Mouse (Mus musculus) left cerebral cortex, postnatal 25 days (tissue): ENCODE measurements around the gene Ywhaq. TPM values are rescaled to one million over a fixed set of nuclear protein-coding genes. Genes with fewer than 3 reads are reported as not detected.
A peak's percentile ranks its signal among the peaks of the same experiment; 100 is the strongest.

Experiments used
- DNase-seq, 2 experiments: peaks; one replicate each; pipeline ENCODE4 v3.0.0; 2022; ENCODE audit warnings: low spot score in 2 of 2, mixed read lengths in 1 of 2
- intact Hi-C: fragments of 180-260 bp; cut with DNase I; formaldehyde crosslinking; loops from one replicate; pipeline ENCODE4 v1.15.1; 2025
- total RNA-seq, 2 experiments: library from RNA; stranded (reverse); gene quantifications; 2 replicates each; pipeline ENCODE4 v1.2.3; 2021

Ywhaq gene
- 100 to 1,000 TPM; 445 to 481 TPM for total RNA-seq

DNA sequence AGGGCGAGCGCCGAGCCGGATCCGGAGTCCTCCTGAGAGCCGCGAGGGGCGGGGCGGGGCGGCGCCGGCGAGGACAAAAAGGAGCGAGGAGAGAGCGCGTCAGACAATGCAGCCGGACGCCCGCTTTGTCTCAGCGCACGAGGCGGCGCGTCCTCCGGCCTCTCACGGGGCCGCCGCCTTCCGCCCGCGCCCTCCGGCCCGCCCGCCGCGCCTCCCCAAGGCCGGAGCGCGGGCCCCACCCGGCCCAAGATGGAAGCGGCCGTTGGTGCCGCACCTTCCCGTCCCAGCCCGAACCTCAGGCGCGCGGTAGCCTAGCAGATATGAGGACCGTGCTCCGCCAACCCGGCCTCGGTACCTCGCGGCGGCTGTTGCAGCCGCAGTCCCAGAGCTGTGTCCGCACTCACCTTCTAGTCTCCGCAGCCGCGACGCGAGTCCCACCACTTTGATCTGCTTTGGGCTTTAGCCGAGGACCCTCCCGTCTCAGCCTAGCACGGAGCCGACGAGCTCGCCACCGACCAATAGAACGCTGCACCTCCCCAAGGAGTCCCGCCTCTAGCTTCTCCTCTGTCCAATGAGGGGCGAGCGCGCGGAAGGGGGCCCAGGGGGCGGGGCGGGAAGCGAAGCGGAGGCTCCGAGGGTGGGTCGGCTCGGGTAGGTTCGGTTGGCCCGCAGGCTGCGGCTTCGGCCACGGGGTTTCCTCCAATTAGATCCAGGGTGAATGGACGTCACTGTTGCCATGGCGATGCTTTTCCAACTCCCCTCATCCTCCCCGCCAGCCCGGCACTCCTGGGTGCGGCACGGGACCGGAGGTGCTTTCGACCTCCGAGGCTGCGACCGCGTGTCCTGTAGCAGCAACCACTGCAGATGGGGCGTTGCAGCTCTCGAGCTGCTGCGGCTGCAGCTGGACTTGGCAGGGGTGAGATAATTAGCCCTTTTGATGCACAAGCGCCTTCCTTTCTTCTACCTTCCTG, at the start of gene Ywhaq:
Gene Ywhaq, minus strand, starts transcription at position 538 of the 971 bp plus-strand sequence.
- intact Hi-C loops = loop anchor here (2.0 to 5.0 kb wide), 2 partner anchors 45 to 95 kb away; partner anchors contain the start of gene Adam17
- peak; percentile 98 to 99 for DNase-seq

DNA sequence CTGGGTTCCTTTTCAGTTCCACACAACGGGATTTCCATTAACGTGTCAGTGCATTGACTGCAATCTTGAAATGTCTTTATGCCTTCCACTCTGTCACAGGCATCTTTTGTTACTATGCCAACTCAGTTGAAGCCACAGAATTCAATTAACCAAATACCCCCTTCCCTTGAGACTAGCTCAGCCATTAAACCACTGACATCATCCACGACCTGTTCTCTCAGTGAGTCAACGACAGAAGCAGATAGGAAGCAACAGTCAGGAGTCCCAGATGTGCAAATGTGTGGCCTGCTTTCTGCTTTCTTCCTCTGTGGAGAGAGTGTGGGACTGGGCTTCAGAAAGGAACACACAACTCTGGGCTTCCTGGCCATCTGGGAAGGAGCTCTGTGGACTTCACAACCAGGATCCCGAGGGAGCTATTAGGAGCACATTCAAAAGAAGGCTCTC, 46.0 kb upstream of the Ywhaq start:
- DNase-seq = no peak
- intact Hi-C loops = no loop called here

DNA sequence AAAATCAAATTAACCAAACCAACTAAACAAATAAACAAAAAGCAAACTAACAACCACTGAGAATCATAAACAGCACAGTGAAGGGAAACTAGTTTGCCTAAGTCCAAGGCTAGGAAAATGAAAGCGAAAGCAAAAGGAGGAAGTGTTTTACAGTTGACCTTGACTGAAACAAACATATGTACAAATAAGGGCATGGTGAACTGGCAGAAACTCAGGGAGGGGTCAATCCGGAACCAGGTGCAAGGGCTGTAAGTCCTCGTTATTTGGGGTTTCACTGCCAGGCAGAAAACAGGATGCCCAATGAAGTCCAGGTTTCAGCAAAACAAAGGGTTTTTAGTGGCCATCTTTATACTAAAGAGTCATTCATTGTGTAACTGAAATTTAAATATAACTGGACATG, 45.2 kb upstream of the Ywhaq start:
- intact Hi-C loops = no loop called here
- DNase-seq = no peak

DNA sequence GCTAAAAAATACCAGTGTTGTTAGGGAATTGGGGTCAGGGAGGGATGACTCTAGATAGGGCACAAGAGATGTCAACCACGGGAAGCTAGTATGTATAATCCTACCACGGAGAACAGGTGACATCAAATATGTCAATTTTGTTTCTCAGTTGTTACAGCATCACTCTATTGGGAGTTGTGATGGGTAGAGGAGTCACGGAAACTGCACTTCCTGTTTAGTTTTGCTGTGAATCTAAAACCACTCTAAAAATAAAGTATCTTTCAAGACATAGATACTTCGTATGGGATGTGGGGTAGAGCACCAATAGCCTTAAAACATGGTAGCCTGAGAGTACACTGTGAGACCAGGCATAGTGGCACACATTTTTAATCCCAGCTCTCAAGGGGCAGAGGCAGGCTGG, 42.2 kb upstream of the Ywhaq start:
- intact Hi-C loops = no loop called here

DNA sequence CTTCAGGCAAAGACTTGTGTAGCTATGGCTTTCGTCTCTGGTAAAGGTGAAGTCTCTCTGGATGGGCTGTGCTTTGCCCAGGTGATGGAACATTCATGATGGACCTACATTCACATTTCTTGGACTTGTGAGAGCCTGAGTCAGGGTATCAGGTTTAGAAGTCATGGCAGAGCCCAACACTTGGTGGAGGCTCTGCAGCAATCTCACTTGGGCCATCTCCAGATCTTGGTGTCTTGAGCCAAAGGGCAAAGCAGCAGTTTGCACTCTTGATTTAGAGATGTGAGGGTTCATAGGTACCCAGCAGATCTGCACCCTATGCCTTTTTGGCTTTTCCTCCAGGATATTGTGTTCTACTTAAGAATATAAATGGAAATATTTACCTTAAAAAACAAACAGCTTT, 38.6 kb upstream of the Ywhaq start:
- intact Hi-C loops = no loop called here

More for the DNA sequence above, 42.2 kb upstream of the Ywhaq start:
- no peak for DNase-seq

DNA sequence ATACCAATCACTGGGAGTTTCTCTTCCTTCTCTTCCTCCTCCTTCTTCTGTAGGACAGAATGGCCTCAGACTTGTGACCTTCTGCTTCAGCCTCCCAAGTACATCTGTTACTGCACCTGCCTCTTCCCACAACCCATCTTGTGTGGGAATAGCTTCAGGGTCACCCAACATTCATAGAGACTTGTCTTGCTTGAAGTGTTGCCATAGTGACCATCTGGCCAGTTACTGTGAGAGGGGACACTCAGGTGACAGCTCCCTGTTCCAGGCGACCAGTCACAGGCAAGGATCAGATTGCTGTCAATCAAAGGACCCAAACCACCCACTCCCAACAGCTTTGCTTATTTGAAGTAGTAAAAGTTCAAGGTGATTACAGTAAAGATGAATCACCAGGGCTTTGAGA, 34.3 kb upstream of the Ywhaq start:
- DNase-seq = no peak
- intact Hi-C loops = no loop called here

More for the DNA sequence above, 38.6 kb upstream of the Ywhaq start:
- DNase-seq = no peak

DNA sequence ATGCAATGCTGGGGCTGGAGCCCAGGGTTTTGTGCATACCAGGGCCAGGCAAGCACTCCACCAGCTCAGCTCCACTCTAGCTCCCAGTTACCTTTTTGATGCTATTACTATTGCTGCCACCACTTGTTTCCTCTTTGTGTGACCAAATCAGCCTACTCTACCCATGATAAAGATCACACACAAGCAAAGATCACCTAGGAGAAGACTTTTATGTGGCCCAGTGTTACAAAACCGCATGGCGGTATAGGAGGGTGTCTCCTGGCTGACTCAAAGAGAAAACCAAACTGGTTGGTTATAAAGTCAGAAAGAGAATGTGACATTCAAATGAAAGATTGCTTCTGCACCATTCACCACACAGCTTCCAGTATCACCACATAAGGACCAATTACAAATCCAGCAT, 33.9 kb upstream of the Ywhaq start:
- intact Hi-C loops = no loop called here
- DNase-seq = no peak

DNA sequence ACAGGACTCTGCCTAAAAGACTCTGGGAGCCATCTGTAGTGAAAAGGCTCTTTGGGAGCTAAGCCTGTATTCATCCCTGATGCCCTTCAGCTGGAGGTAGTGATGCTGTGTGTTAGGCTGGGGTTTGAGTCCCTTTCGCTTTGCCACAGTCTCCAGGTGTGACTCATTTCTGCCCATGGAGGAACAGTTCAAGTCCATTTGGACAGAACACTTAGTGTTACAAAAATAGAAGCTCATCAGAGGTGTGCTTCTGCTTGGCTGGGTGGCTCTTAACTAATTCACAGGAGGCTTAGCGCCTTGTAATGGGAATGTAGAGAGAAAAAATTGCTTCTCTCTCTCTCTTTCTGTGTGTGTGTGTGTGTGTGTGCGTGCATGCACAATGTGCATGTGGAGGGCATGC, 26.3 kb upstream of the Ywhaq start:
- intact Hi-C loops = no loop called here
- DNase-seq = no peak

DNA sequence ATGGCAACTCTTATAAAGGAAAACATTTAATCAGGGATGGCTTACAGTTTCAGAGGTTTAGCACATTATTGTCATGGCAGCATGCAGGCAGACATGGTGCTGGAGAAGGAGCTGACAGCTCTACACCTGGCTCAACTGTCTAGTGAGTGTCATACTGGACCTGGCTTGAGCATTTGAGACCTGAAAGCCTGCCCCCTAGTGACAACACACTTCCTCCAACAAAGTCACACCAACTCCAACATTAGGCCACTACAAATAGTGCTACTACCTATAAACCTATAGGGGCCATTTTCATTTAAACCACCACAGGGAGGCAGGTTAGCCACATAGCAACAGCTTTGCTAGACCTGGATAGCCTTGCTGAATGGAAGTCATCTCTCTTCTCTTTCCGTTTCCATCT, 24.4 kb upstream of the Ywhaq start:
- intact Hi-C loops = no loop called here
- DNase-seq = no peak

DNA sequence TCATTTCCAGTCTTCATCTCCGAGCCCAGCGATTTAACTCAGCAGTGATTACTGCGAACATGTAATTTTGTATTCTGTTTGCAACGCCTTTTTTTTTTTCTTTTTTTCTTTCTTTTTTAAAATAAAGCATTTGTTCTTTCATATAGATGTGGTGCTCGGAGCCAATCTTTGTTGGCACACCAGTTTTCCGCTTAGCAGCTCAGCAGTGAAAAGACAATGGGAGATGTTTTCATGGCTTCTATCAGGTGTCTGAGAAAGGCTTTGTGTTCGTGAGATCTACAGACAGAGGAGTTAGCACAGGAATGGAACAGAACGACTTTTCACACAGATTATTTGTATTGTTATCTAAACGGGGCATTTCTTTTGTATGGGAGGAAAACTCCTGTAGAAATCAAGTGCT, 22.0 kb upstream of the Ywhaq start:
- intact Hi-C loops = no loop called here
- no peak for DNase-seq

DNA sequence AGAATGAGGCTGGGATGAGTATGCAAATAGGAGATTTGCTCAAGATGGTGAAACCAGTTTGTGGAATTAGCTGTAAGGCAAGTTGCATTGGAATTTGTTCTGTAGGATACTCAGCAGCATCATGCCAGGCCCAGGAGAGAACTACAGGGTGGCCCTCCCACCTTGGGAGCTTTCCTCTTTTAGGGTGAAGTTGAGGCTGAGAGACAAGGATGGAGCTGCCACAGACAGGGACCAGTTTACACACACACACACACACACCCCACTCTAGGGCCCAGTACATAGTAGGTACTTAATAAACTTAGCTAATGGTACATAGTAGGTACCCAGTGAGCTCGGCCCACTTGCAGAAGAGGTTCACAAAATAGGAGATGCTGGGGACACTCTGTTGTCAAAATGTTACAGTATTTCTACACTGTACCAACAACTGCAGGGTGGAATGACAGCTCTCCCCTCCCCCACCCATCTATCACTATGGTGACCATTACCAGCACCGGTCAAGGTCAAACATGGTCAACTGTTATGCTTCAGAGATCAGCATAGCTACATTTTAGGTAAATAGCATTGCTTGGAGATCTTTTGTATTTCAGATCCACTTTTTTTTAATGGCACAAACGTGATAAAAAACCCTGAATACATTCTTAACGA, 21.4 kb upstream of the Ywhaq start:
- intact Hi-C loops = no loop called here
- no peak for DNase-seq

DNA sequence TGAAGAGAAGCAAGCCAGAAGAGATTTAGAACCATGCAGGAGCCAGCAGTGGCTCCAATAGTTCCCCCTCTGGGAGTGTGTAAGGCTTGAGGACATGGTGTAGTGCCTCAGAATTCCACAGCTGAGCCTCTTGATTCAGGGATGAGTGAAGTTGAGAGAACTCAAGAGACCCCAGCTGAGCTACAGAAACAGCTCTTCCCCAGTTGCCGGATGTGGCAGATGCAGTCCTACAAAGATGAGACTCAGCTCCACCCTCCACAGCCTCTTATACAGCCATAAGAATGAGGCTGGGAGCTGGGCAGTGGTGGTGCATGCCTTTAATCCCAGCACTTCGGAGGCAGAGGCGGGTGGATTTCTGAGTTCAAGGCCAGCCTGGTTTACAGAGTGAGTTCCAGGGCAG, 20.9 kb upstream of the Ywhaq start:
- no peak for DNase-seq
- intact Hi-C loops = no loop called here

DNA sequence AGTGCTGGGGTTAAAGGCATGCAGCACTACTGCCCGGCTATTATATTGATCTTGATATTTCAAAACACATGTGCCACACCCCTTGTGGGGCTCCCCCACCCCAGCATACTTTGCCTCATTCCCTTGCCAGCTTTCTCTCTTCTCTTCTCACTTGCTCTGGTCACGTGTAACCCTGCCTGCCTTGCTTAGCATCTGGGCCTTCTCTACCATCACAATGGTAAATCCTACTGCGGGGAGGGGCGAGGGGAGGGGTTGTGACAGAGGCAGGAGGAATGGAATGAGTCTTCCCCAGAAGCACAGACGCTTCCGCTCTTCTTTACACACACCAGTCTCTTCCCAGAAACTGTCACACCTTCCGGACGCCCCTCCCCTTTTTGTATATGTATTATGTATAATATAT, 14.5 kb upstream of the Ywhaq start:
- no peak for DNase-seq
- intact Hi-C loops = no loop called here

DNA sequence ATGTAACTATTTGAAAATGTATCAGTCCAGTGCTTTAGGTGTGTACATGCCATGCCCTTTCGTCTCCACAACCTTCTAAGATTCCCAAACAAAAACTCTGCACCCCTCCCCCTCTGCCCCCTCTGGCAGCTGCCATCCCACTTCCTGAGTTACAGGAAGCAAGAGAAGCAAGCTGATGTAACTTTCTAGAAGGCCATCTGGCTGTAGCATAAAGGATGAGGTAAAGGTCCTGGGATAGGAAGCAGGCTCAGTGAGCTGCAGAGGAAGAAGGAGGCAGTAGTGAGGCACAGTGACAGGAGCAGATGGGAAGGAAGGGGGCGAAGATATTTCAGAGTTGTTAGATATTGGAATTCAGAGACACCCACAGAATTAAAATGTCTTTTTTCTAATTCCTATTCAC, 13.6 kb upstream of the Ywhaq start:
- no peak for DNase-seq
- intact Hi-C loops = no loop called here

DNA sequence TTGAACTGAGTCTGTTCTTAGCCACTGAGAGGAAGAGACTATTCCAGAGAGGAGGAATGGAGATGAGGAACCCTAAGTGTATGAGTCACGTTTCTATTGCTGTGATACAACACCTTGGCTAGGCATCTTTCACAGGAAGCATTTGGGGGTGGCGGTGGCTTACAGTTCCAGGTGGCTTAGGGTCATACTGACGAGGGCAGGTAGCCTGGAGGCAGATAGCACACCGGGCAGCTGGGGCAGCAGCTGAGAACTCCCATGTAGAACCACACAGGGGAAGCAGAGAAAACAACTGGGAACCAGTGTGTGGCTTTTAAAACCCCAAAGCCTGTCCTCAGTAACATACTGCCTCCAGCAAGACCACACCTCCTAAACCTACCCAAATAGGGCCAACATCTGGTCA, 12.7 kb upstream of the Ywhaq start:
- intact Hi-C loops = no loop called here
- no peak for DNase-seq

DNA sequence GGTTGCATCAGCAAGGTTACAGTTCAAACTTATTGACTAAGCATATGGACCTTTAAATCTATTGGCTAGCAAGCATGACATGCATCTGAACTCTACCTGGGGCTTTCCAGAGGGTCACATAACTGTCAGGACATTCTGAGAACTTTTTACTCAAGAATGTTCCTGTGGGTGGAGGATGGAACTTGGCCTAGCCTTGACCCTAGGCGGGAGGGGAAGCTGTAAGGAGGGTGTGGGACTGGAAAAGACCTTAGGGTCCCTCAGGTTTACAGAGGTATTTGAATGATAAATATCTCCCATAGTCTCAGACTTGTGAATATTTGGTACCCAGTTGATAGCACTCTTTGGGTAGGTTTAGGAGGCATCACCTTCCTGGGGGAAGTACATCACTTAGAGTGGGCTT, 11.6 kb upstream of the Ywhaq start:
- DNase-seq = no peak
- intact Hi-C loops = loop anchor here (10.0 kb wide), 1 partner anchor 186 kb away; no protein-coding TSS in a partner anchor

DNA sequence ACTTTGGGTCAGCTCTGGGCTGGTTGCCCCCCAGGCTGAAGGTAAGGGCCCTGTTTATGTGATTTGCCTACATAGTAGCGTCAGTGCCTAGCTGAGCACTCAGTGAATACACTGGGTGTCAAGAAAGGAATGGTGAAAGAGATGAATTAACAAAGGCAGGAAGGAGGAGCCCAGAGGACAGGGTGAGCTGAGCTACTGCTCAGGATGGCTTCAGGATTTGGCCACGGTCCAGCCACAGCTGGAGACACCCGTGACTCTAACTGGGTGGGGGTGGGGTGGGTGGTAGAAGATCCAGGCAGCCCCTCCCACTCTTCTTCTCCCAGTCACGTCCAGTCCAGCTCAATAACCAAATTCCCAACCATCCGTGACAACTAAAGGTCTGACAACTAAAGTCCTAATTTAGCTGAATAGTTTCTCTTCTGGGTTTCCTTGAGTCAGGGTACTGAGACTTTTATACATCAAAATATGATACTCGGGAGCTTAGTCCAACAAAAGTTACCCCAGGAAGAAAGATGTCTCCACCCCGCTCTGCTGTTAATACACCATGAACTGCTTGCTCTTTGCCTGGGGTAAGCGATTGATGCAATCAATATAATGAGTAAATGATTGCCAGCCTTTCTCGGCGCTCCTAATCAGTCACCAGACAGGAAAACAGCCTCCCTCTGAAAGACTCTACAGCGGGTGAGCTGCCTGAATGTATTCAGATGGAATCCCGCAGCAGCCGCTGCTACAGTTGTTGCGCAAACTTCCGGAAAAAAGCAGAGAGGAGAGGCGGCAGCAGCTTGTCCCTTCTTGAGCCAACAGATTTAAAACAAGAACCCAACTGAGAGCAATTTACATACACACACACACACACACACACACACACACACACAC, 8.9 kb upstream of the Ywhaq start:
- intact Hi-C loops = loop anchor here (10.0 kb wide), 1 partner anchor 188 kb away; no protein-coding TSS in a partner anchor
- DNase-seq = no peak

DNA sequence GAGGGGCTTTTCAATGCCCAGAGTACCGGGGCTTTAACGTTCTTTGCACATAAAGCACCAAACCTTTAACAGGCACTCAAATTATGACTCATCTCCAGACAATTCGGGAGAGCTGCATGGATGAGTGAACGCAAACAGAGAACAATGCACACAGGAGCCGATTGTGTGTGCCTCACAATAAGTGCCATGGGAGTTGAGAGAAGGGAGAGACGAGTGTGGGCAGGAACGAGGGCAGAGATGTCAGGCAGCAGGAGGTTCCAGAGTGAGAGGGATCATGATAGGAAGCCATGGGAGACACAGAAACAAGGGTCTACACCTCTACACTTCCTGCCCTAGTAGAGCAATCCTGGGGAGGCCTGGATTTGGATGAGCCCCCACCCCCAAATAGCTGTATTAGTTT, 7.2 kb upstream of the Ywhaq start:
- intact Hi-C loops = loop anchor here (10.0 kb wide), 1 partner anchor 190 kb away; no protein-coding TSS in a partner anchor
- no peak for DNase-seq

DNA sequence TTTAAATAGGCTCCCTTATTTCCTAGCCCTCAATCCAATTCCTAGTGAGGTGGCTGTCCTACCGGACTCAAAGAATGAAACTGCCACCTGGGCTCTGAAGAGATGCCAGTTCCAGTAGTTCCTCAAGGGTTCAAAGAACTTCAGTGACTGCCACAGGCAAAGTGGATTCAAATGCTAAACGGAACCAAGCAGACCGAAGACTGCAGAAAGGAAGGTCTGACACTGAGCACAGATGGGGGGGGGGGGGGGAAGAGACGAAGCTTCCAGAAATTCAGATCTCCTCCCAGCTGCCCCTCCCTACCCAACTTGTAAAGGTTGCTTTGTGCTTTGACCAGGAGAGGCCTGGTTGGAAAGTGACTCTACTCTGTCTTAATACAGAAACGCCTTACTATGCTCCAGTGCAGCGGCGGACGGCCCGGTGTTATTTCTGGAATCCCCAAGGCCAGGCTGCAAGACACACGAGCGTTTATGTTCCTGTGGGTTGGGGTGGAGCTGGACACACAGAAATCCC, 1.2 kb upstream of the Ywhaq start:
- intact Hi-C loops = loop anchor here (5.0 kb wide), 1 partner anchor 94 kb away; no protein-coding TSS in a partner anchor
- DNase-seq = peak; percentile 30 to 44
